Mouse (Mus musculus): ENCODE results near the gene Tenm3. TPM values are rescaled to one million over a fixed set of nuclear protein-coding genes. Genes with fewer than 3 reads are reported as not detected.
"Not testable (repeated sequence)": the region's sequence is repeated elsewhere in the genome, so short reads cannot be mapped to it uniquely, and the experiment has no call there.

The Tenm3 gene
- total RNA-seq, 2 experiments from 2014 or later, result not detected

DNA sequence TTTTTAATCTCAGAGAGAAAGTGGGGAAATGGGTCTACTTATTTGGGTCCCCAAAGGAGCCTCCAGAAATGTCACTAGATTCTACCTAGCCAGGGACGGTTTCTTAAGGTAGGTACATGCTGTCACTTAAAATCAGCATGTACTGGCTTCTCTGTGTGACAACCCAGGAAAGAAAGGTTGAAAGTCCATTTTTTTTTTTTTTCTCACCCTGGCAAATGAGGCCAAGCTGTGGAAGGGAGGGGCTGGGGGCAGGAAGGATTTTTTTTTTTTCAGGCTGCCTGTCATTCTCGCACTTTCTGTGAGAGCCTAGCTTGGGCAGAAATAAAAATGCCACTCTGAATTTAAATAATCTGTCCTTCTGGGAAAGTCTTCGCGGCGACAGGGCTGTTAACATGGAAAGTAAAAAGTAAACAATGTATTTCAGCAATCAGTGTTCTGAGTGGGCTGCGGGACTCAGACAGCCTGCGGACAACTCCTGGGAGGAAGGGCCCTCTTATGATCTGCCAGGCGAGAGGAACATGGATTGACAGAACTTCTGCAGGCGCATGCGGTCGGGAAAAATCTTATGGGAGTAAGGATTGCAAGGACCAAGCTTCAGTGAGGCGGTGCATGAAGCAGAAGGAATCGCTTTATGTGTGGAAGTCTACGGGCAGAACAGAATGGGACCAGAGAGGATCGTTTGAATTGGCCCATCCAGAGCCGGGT, 621.9 kb downstream of the Tenm3 start:
- 0 out of 2 replicates have a peak, but pooled peaks have one; percentile 4 for ATAC-seq (replicated peaks; ENCODE audit: poor library complexity)

DNA sequence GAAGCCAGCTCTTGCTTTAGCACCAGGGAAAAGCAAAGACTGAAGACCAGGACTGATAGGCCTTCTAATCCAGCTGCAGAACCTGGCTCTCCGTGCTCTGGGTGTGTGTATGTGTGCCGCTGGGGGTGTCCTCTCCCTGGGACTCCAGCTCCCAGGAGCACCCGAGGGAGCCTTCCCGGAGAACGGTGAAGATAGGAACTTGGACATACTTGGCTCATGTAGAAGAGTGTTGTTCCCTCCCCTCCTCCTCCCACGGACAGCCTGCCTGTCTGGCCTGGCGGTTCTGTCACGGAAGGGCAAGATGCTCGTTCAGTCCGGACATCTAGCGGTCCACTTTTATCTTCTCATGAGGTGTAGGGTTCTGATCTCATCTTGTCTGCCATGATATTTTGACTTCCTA, 622.4 kb downstream of the Tenm3 start:
- ATAC-seq (replicated peaks; ENCODE audit: poor library complexity), result no peak

DNA sequence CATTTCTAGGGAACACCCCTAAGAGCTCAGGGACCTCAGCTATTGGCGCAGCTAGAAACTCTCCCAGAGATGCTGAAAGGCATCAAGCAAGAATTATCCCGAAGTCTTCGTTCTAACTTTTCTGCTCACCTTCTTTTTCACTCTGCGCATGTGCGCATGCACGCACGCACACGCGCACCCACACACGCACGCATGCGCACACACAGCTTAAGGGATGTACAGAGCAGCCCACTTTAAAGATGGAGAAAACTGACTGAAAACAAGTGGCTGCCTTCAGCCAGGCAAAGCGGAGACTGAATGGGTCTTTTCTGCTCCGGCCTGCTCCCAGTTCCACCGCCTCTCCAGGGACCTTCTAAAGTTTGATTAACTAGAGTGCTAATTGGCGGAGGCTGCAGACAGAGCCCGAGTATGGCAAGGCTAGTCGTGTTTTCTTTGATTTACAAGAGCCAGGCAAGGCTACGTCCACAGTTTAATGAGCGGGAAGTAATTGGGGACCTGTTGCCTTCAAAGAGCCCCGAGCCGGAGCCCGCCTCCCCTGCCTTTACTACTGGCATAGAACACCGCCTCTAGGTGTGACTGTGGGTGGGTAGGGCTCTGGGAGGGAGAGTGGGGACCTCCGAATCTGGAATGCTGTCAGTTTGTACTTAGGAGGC, 623.1 kb downstream of the Tenm3 start:
- no peak for ATAC-seq (replicated peaks; ENCODE audit: poor library complexity)

DNA sequence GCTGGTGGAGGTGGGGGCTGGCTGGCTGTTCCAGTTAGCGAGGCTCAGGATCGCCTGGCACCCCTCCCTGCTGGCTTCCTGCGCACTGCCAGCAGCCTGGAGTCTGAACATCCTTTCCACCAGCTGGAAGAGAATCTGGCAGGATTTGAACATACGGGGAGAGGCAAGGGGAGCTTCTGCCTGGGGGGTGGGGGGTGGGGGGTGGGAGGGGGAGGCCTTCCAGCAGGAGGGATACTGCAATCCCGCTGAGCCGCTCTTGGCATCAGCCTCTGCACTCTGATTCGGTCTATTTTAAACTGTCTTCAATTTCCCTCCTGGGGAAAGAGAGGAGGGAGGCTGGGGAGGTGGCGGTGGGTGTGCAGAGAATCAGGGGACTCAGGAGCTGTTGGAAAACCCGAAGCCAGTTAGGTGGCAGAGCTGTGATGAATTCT, 628.7 kb downstream of the Tenm3 start:
- no peak for ATAC-seq (replicated peaks; ENCODE audit: poor library complexity)

DNA sequence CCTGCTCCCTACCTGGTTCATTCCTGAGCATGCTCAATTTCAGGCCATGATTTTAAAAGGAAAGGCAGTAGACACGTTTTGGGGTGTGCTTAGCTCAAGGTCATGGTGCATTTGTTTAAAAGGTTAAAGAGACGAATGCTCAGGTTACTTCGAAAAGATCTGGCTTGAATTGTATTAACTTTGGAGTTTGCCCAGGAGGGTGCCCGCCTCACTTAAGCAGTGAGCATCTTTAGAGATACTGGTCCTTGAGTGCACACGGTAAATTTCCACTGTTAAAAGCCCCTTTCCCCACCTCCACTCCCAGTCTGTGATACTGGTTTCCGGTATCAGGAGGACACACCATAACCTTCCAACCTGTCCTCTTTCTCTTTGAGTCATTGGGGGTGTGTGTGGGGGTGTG, 629.4 kb downstream of the Tenm3 start:
- no peak for ATAC-seq (replicated peaks; ENCODE audit: poor library complexity)

DNA sequence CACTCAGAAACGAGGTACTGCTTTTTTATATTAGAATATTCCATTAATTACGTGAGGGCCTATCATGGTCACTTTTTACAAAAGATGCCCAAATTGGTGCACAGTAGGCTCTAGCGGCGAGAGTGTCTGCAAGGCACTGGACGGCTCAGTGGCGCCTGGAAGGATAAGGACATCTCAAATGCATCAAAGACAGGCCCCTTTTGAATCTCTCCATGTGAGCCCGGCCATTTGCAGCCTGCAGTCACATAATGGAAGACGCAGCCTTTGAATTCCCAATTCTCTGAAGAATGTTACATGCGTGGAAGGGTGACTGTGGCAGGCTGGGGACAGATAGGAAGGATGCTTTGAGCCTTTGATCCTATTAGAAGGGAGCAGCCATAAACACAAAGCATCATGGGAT, 631.8 kb downstream of the Tenm3 start:
- no peak for ATAC-seq (replicated peaks; ENCODE audit: poor library complexity)

DNA sequence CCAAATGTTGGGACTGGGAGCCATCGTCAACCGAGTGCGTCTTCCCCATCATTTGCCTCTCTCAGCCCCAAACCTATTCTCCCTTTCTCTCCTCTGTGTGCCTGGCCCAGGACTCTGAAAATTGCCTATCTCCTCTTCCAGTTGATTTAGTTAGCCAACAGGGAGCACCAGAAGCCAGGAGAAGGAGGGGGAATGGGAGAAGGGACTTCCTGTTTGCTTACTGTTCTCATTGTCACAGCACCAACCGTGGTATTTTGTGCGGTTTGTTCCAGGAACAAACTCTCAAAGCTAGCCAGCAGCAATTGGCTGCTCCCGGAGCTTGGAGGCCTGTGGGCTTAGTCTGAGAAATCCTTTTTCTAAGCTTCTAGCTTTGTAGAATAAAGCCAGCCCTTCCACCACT, 636.2 kb downstream of the Tenm3 start:
- ATAC-seq (replicated peaks; ENCODE audit: poor library complexity), result no peak

DNA sequence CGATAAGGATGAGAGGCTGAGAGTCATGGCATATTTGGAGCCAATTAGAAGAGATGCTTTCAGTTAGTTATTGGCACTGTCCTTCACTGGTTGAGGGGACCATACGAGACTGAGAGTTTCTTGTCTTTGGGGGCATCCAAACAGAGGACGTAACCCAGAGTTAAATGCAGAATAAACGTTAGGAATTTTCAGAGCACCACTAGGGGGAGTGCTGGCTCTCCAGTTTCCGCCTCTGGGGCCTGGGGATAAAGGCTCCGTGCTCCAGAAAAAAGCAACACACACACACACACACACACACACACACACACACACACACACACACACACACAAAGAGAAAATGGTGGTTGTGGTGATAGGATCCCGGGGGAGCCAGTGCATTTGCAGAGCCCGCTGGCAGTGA, 636.8 kb downstream of the Tenm3 start:
- ATAC-seq (replicated peaks; ENCODE audit: poor library complexity), result no peak

DNA sequence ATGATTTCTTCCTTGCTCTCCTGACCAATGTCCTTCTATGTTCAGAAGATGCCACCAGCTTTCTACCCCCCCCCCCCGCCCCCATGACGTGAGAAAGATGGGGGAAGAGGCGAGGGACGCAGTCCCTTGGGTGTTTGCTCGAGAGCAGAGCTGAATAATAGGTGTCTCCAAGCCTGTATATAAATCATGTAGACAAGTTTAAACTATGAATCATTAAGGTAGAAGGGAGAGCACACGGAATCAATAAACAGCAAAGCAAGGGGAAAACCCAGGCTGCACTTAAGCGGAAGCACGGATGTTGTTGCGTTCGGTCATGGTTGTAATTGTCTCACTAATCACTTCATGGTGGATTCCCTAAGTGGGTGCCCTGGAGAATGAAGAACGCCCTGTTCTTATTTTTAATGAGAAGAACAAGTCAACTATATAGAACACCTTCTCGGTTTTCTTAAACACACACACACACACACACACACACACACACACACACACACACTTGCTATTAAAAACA, 638.9 kb downstream of the Tenm3 start:
- ATAC-seq (replicated peaks; ENCODE audit: poor library complexity), result no peak

DNA sequence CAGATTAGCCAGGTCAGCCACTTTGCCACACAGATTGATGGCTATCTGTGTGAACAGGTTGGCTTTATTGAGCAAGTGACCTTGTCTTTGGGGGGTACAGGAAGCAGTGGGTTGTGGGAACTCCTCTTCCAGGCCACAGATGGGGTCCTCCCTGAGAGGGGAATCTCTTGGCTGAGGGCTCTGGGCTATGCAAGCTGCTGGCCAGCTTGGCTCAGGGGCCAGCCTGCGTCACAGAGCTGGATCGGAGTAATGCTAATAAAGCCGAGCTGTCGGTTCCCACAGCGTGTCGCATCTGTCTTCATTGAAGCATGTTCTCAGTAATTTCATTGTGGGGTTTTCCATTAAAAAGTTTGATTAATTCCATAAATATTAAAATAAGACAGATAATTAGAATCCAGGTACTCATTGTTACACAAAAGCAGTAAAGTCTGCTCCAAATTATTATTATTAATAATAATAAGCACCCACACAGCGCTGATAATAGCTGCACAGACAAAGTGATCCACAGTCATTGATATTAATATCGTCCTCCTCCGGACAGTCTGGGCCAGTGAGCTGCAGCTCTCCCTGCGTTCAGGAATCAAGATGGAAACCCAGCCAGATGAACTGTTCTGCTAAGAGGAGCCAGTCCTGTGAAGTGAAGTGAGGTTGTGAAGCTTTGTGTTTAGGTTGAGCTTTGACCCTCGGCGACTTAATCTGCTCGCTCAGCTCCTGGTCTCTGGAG, 639.5 kb downstream of the Tenm3 start:
- no peak for ATAC-seq (replicated peaks; ENCODE audit: poor library complexity)

DNA sequence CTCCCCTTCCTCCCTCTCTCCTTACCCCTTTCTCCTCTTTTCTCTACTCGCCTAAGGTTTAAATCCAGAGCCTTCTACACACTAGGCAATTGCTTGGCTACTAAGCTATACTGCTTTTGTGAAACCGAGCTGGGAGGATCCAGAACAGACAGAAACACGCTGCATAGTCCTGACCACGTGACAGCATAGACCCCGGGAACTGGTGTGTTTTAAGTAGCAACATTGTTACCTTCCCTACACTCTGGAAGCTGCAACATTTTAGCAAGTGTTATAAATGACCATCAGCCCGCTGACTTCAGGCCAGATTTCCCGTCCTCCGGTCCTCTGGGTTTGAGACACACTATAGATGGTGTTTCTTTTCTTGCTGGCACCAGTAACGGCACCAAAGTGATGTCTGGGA, 640.1 kb downstream of the Tenm3 start:
- ATAC-seq (replicated peaks; ENCODE audit: poor library complexity), result no peak

DNA sequence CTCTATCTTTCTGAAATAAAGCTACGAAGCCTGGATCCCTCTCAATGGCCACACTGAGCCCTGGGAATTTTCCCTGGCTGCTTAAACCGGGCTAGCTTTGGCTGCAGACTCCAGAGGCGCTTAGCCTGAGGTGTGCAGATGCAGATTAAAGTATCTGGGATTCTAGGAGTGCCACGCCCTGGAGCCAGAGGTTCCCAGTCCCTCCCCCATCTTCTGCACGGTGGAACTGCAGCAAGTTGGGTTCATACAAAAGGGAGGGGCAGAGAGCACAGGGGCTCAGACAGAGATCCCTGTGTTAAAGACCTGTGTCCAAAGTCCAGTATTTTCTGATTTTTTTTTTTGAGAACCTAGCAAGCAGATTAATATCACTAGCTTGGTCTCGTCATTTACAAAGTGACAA, 640.6 kb downstream of the Tenm3 start:
- ATAC-seq (replicated peaks; ENCODE audit: poor library complexity), result no peak

DNA sequence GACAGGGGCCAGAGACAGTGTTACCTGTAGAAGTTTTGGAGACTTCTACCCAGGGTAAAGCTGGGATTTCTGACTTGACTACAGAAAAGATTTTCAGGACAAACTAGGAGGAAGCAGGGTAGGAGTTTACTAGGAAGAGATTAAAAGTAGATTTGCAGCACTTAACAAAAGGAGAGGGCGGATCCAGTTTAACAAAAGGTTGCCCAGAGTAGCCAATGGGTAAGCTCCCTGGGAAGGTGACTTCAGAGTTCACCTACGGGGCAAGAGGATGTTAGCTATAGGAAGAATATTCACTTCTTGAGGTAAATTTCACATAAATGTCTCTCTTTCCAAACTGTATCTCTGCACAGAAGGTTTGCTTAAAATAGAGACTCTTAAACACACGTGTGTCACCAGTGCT, 641.1 kb downstream of the Tenm3 start:
- ATAC-seq (replicated peaks; ENCODE audit: poor library complexity), result no peak

DNA sequence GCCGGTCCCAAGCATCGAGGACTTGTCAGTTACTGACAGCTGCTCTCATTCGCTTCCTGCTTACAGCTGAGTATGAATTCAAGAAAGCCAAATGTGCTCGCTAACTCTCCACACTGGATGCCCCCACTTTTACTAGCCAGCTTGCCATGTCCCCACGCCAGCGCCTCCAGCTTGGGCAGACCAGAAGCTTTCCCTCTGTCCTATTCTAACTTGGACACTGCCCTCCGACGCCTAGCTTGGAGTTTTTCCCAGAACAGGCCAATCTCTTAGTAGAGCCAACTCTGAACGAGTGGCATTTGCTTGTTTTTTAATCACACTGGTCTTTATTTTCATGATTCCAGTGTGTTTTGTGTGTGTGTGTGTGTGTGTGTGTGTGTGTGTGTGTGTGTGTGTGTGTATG, 644.6 kb downstream of the Tenm3 start:
- no peak for ATAC-seq (replicated peaks; ENCODE audit: poor library complexity)

DNA sequence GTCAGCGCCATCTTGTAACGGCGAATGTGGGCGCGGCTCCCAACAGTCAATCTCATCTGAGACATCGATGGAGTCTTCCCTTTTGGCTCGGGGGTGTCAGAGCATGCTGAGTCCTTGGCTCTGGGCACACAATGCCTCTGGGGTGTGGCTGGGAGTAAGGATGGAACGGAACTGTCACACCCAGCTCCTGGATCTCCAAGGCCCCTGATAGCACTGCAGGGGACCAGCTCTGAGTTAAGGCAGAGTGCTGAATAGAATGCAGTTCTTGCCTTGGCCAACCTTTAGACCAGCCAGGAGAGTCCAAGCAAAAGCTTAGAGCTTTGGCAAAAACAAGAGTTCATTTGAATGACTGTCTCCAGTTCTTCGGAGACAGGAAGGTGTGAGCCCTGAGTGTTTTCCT, 647.8 kb downstream of the Tenm3 start:
- no peak for ATAC-seq (replicated peaks; ENCODE audit: poor library complexity)

DNA sequence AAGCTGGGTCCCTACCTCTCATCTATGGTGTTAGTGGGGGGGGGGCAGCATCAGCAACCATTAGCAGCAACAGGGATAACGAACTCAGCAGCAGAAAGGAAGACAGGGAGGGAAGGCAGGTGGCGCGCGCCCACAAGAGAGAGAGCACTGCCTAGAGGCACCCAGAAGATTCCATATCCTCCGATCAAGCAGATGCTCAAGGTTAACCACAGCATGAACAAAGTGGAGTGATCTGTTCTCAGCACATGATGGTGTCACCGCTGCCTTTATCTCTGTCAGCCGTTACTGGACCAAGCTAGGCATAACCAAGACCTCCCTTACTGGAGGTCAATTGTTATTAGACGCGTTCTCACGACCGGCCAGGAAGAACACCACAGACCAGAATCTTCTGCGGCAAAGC, 655.2 kb downstream of the Tenm3 start:
- ATAC-seq (replicated peaks; ENCODE audit: poor library complexity), result no peak

DNA sequence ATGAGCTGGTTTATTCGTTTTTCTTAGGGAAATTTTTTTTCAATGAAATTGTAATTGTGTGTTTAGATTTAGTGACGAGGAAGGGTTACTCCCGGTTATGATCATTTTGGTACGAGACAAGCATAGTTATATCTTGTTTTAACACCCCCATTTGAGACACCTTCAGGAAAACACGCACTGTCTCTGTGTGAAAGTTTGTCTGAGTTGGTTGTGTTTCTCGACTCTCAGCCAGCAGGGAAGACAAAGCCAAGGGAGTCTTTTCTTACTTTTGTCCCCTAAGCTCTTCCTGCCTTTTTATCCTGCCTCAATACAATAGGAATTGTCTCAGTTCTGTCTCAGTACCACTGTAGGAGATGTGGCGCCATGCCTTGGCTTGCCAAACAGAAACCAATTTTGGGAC, 660.0 kb downstream of the Tenm3 start:
- ATAC-seq (replicated peaks; ENCODE audit: poor library complexity), result no peak

DNA sequence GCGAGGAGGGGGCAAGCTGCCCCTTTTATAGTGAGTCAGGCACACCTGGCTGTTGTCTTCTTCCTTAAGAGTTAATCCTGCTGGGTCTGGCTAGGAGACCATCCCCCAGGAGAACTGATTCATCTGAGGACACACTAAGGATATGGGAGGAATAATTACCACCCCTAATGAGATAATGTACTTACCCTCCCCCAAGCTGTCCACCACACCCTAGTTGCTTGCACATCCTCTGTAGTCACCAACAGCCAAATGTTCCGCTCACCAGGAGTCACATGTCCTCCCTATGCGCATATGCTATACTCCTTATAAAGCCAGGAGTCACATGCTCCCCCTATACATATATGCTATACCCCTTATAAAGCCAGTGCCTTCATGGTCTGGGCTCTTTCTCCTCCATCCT, 662.8 kb downstream of the Tenm3 start:
- ATAC-seq (replicated peaks; ENCODE audit: poor library complexity), result no peak

DNA sequence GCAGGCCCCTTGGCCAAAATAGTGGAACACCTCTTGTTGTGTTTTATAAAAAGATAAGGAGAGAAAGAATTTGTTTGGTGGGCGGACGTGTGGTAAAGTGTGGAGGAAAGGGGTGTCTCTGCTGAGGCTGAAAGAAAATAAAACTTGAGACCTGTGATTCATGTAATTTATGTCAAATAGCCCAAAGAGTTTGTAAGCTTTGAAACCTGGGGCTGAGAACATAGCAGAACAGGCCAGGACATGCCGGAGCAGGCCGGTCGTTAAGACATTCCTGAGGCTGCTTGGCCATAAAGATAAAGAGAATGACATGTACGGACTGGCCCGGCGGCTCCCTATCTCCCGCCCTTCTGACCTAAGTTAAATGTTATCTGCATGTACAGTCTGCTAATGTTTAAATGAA, 663.6 kb downstream of the Tenm3 start:
- not testable (repeated sequence) for ATAC-seq (replicated peaks; ENCODE audit: poor library complexity)

DNA sequence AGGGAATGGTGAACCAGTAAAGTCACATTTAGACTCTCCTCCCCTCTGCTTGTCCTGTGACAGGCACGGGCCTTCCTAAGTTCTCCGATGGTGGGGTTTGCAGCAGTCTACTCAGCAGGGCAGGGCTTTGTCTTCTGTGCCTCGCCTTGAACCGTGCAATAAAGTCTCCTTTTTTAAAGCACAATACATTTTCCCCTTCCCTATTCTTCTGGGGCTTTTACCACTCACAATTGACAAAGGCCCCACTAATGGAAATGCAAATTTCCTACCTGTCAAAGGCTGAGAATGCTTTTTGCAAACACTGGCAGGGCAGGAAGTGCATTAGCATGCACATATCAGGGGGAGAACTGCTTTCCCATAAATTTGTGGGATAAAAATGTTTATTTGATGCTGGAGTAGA, 664.8 kb downstream of the Tenm3 start:
- no peak for ATAC-seq (replicated peaks; ENCODE audit: poor library complexity)

DNA sequence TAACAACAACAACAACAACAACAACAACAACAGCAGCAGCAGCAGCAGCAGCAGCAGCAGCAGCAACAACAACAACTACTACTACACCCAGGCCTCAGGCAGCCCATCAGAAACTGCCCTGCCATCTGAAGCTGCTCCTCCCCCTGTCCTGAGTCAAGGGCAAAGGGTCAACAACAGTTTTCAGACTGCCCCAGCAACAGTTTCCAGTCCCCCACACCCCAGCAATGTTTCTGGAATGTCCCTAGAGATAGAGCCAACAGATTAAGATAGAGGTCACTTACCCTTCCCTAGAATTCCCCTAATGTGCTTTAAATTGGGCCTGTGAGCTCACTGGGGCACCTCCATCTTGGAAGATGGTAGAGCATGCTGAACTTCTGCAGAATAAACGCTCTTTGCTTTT, 665.9 kb downstream of the Tenm3 start:
- ATAC-seq (replicated peaks; ENCODE audit: poor library complexity), result no peak

Data from megakaryocyte progenitor cell, adult 5-6 weeks (primary cell).